Mouse (Mus musculus) spleen, postnatal 10 days (tissue): Measurements from ENCODE around the gene Cxadr.

Experiments
- DNase-seq, 2 experiments: peaks; one replicate each; pipeline ENCODE4 v3.0.0; 2021 to 2022; ENCODE audit warnings: low spot score in 2 of 2

Cxadr gene

DNA sequence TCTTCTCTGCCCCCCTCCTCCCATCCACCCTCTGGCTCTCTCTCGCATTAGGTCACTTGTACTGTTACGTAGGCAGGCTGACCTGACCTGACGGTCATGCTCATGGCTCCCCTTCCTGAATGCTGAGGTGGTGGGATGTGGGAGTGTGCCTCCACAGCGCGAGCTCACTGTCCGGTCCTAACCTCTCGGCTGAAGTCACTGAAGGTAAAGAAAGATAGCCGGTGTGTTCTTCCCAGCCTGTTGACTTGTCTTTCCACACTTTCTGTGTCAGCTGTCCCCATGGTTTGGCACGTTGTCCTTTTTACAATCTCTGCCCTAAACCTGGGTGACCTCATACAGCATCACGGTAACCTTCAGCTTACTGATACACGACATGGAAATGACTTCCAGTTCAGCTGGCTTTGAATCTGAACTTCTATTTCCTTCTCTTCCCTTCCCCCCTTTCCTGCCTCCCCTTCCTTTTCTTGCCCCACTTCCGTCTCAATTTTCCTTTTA, 4.4 kb downstream of the Cxadr start:
- no peak for DNase-seq

DNA sequence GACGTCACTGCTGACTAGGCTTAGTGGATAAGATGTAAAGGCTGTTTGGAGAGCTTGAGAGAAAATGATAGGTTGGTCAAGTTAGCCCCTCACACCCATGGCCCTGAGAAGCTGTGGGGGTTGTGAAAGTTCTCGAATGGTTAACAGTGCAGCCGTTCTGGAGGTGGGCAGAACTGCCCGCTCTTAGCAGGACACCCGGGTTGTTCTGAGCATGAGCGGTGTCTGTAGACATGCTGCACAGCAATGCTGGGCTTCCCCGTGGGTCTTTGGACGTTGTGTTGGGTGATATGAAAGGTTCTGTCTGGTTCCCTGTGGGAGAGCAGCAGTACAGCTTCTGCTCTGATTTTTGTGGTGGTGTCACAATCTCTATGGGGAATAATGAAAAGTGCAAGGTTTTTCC, 5.3 kb downstream of the Cxadr start:
- DNase-seq = no peak

DNA sequence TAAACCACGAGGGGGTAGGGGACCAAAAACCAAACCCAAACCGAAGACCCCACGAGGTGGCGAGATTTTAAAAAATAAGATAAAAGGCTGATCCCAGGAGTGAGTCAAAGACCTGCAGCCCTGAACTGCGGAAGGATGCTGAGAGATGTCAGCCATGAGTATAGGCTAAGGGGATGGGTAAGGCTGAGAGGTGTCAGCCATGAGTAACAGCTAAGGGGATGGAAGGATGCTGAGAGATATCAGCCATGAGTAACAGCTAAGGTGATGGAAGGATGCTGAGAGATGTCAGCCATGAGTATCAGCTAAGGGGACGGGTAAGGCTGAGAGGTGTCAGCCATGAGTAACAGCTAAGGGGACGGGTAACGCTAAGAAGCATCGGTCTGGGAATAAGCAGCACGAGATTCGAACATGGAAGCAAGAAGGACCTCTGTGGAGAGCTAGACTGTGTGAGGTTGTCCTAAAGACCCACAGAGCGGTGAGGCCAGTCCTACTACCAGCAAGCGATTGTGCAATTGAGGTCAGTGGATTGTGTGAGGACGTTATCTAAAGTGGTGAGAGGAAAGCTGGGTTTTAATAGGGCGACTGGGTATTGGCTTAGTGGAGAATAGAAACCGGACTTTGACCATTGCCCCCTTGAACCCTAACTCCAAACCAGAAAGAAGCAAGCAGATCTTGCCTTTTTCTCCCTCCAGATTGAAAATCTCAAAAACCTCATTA, 6.3 kb downstream of the Cxadr start:
- DNase-seq = no peak

- DNase-seq = no peak
Measured at GRCm38 (mm10) chr16:78309258-78309657, 8.0 kb downstream of the Cxadr start.

GRCm38 (mm10) chr16:78313135-78313887, 12.0 kb downstream of the Cxadr start:
- DNase-seq = no peak

- no peak for DNase-seq
Measured at GRCm38 (mm10) chr16:78314026-78314425, 12.7 kb downstream of the Cxadr start.

DNA sequence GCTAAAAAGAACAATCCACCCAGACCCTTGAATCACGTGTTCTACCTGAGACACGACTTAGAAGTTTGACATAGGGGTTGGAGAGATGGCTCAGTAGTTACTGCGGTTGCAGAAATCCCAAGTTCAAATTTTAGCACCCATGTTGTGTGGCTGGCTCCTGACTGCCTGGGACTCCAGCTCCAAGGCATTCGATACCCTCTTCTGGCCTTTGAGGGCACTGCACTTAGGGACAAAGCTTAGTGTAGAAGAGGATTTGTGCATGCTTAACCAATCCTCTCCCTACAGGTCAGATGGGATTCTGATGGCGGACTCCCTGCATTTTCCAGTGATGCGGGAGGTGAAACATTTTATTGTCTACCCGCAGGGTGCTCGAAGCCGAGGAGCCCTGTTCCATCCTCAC, 15.6 kb downstream of the Cxadr start:
- DNase-seq = peak in 1 of 2 experiments; percentile 39

DNA sequence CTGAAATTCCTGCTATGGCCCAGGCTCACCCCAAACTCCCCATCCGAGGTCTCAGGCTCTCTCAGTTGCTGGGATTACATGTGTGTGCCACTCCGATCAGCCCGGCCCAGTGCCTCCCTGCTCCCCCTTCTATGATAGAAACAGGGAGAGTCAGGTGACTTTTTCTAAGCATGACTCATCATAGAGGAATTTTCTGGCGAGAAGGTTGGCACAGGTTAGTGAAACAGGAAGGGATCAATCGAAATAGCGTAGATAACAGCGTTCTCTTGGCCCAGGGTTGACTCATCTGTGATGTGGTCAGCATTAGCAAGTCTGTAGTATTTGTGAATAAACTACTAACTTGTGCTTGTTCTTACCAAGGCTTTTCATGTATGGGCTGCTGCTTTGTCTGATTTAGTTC, 16.7 kb downstream of the Cxadr start:
- DNase-seq = no peak

- no peak for DNase-seq
Measured at GRCm38 (mm10) chr16:78319711-78320110, 18.4 kb downstream of the Cxadr start.

DNA sequence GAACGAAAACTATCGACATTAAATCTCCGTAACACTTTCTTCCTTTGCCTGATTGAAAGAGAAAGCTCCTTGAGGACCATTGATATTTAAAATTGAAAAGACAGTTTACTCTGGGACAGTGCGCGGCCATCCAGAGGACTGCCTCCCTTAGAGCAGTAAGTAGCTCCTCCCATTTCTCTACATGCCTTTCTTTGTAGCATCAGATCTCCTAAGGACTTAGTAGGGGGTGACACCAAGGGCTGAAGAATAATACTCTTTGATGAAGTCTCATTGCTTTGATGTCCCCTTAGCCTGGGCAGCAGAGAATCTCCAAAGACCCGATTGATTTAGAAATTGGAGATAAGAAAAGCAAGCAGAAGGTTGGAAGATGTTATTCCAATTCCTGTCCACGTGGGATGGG, 20.3 kb downstream of the Cxadr start:
- no peak for DNase-seq

- DNase-seq = no peak
Measured at GRCm38 (mm10) chr16:78322140-78322539, 20.9 kb downstream of the Cxadr start.

DNA sequence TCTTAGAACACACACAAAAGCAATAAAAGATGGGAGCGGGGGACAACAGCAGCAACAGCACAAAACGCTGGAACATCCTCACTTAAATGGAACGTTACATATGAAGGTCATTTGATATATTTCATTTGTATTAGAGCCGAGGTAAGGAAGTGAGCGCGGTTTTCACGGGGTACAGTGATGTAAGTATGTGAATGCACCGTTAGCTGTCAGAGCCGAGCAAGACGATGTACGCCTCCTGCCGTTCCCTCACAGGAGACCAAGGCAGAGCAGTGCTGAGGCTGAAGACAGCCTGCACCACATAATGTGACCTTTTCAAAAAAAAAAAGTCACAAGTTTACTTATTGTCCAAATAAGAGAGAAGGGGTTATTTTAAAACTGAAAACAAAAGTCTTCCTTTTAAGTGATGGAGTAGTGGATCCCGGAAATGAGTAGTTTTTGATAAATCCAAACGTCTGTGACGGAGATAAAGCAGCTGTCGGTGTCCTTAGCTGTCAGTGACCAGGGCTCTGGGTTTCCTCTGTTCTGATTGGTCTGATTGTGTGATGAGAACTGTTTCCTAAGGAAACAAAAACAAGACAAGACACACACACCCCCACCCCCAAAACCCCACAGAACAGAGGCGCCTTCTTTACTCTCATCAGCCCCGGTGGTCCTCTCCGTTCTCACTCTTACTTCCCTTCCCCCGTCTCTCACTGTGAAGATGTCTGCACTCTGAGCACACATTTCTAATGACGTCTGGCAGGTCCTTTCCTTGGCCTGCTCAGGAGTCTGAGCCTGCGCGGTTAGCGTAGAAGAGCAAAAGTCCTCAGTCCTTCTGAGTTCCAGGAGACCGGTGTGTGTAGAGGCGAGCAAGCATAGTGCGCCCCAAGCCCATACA, 24.9 kb downstream of the Cxadr start:
- no peak for DNase-seq

DNA sequence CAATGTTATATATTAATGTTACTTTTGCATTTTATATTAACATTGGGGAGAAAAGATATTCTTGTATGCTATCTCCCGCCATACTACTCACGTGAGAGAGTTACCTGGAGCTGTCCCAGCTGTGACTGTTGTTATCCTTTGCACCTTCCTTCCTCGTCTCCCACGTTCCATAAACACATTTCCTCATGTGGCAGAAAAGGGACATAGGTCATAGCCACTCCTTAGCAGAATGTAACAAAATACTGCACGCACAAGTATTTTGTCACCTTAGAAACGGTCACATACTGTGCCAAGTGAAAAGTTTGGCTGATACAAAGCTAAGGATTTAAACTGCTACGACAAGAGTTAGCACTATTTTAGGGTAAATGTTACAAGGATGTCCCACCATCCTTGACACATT, 26.3 kb downstream of the Cxadr start:
- DNase-seq = no peak

DNA sequence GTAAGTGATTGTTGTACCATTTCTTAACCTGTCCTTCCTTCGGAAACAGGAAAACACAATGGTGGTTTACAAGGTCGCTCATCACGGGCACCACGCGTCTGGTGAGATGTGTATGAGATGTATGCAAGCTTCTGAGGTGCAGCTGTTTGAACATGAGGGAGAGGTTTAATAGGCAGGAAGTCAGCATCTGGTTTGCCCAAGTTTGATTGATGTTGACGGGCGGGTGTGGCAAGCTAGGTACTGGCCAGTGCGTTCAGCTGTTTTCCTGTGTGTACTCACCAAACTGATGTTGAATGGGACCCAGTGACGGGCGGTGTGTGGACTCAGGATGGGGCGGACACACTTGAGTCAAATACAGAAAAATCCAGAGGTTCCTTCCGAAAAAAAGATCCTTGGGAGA, 26.7 kb downstream of the Cxadr start:
- no peak for DNase-seq

DNA sequence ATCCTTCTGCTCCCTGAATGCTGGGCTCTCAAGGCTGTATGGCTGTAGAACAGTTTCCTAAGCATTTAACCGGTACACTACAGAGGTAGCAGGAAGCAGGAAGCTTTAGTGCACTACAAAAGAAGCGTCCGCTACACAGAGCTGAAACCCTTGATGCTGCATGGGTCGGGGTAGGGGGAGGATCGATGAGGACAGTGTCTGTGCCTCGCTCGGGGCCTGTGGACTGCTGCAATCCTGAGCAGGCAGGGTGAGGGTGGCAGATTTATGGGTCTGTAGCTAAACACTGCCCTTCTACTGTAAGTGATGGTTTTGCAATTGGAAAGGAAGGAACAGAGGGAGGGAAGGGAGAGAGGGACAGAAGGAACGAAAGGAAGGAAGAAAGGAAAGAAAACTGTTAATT, 35.9 kb downstream of the Cxadr start:
- no peak for DNase-seq

DNA sequence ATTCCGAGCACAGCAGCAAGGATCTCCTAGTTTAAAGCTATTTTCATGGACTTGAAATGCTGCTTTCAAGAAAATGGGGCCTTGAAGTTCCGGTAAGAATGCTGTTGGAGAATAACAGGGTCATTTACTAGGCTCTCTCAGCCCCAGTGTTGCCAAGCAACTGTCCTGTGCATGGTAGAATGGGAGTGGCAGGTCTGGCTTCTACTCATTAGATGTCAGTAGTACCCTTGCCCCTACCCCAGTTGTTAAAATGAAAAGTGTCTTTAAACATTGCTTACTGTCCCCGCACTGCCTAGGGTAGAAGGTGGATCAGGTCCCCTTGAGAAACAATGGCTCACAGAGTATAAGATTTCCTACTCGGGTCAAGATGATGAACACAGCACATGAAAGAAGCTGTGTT, 40.1 kb downstream of the Cxadr start:
- no peak for DNase-seq

- DNase-seq = no peak
Measured at GRCm38 (mm10) chr16:78342767-78343166, 41.5 kb downstream of the Cxadr start.

DNA sequence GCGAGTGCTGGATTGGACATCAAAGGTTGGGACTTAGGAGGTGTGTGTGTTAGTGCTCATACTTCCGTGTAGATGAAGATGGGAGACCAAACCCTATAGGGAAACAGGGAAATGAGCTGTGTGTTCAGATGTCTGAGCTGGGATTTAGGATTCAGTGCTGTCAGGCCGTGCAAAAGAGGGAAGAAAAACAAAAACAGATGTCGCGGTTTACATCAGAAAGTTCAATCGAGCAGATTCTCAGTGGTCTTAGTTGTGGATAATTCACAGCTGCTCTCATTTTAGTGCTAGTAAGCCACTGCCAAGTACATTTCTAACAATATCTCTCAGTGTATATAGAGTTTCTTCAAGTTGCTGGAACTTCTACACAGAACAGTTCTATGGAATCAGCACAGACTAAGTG, 42.5 kb downstream of the Cxadr start:
- DNase-seq = no peak

DNA sequence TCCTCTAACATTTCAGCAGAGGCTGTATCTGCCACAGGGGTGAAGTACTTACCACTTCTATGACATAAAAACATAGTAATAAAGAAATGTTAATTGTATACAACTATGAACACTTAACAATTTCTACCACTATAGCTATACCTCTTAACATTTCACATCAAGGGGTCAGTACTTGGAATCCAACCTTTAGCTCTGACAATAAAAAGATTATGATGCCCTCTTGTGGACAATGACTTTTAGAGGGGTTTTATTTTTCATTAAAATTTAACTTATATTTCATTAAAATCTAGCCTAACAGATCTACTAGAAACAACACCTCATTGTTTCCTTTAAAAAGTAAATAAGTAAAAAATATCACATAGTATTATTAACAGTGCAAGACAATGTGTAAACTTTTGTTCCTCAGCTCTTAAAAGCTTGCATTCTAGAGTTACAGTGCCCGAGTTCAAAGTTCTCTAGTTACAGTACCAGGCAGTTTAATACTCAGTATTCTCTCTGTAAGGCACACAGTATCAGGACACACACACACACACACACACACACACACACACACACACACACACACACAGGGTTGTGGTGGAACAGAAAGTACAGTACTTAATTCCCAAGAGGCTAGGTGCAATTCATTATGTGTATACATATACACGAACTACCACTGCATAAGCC, 45.5 kb downstream of the Cxadr start:
- no peak for DNase-seq

- DNase-seq = no peak
Measured at GRCm38 (mm10) chr16:78347328-78347926, 46.1 kb downstream of the Cxadr start.

GRCm38 (mm10) chr16:78357757-78358156, 56.5 kb downstream of the Cxadr start:
- no peak for DNase-seq
